ENCODE assay signal across 8 mouse cellular contexts in the genomic region with DNA sequence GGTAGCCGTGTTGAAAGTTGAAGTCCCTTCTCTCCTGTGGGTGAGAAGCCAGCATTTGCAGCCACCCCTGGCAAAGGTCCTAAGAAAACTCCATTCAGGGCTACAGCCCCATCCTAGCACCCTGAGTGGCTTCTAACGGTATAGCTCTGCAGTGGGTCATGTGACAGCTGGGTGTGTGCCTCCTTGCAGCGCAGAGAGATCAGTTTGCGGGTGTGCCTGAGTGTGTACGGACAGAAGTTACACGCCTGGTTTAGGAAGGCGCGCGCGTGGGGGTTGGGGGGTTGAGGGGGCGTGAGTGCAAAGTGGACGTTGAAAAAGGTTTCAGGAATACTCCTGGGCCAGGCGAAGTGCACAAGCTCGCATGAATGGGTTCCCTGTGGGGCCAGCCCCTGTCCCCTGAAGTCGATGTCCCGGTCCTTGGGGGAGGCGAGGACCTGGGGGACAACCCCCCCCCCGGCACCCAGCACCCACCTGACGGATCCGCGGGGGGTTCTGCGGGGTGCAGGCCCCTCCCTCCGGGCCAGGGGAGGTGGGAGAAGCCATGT. TPM values are rescaled to one million over a fixed set of nuclear protein-coding genes. Genes with fewer than 3 reads are reported as not detected.
DNase-seq lines count a peak whose midpoint lies in the region; ATAC-seq and TF ChIP-seq lines count a peak whose summit lies in the region.

No protein-coding gene starts in this region.

- no peak for TF ChIP-seq CTCF in bone marrow, adult 2 months (IDR thresholded peaks at IDR 0.05; ENCODE audit: control insufficient read depth, insufficient read depth, low read length)
- no peak for TF ChIP-seq CTCF in embryonic fibroblast, embryonic 13.5 days (IDR thresholded peaks at IDR 0.05; ENCODE audit: borderline replicate concordance, insufficient read depth, low read length)

- peak overlapping the region; percentile 72 for H3K9ac ChIP-seq in limb, embryonic 13.5 days
- H3K9ac ChIP-seq in neural tube, embryonic 13.5 days, result peak overlapping the region; percentile 91

- no peaks in the 10 kb centered on the region for H3K36me3 ChIP-seq in limb, embryonic 13.5 days
- H3K36me3 ChIP-seq in neural tube, embryonic 13.5 days, result no peaks in the 10 kb centered on the region

- WGBS in bone marrow, adult 2 months, result 2% methylated on average over 23 of the region's 23 CpGs
- 1% methylated on average over 22 of the region's 23 CpGs for WGBS in limb, embryonic 13.5 days
- 1% methylated on average over 23 of the region's 23 CpGs for WGBS in neural tube, embryonic 13.5 days

- intact Hi-C loops in heart, postnatal 36 days (cut with DNase I), result loop anchor here (2.0 kb wide), 1 partner anchor 21 kb away; no protein-coding TSS in a partner anchor

- DNase-seq in adrenal gland, adult (ENCODE audit: inconsistent age in 2 of 2, low spot score in 1 of 2), result peak; percentile 16 to 72
- DNase-seq in adrenal gland, adult 18-20 months (ENCODE audit: low spot score in 2 of 2), result no peak
- peak; percentile 13 to 27 for DNase-seq in heart, postnatal 36 days

- H3K9me3 ChIP-seq in limb, embryonic 13.5 days, result no peaks in the 10 kb centered on the region
- H3K9me3 ChIP-seq in neural tube, embryonic 13.5 days, result no peaks in the 10 kb centered on the region

- no peak for TF ChIP-seq POLR2A in bone marrow, adult 2 months (IDR thresholded peaks at IDR 0.05; ENCODE audit: borderline replicate concordance, control insufficient read depth, low read depth, low read length)
- no peak for TF ChIP-seq POLR2A in embryonic fibroblast, embryonic 13.5 days (IDR thresholded peaks at IDR 0.05; ENCODE audit: low read depth, low read length)

- H3K27me3 ChIP-seq in limb, embryonic 13.5 days, result peaks cover 57% of the 10 kb centered on the region
- peaks cover 12% of the 10 kb centered on the region; the same call in 1 of the 2 replicates for H3K27me3 ChIP-seq in neural tube, embryonic 13.5 days

- ATAC-seq in limb, embryonic 13.5 days (ENCODE audit: low FRiP score, low read depth), result peak; percentile 74
- ATAC-seq in neural tube, embryonic 13.5 days (ENCODE audit: low read depth), result peak; percentile 92
- no peak for ATAC-seq in erythroid progenitor cell, adult 5-6 weeks (replicated peaks; ENCODE audit: low FRiP score, poor library complexity, severe bottlenecking)

- H3K27ac ChIP-seq in bone marrow, adult 2 months (ENCODE audit: control insufficient read depth, insufficient read depth, low read depth, low read length, poor library complexity), result peak overlapping the region; percentile 31; the same call in 1 of the 2 replicates
- no peak overlapping the region for H3K27ac ChIP-seq in embryonic fibroblast, embryonic 13.5 days (ENCODE audit: insufficient read depth, low read length)
- no peak overlapping the region for H3K27ac ChIP-seq in limb, embryonic 13.5 days
- peak overlapping the region; percentile 81 for H3K27ac ChIP-seq in neural tube, embryonic 13.5 days (replicated peaks)

- H3K4me2 ChIP-seq in limb, embryonic 13.5 days (replicated peaks), result peak overlapping the region; percentile 100
- H3K4me2 ChIP-seq in neural tube, embryonic 13.5 days, result peak overlapping the region; percentile 99

- H3K4me1 ChIP-seq in bone marrow, adult 2 months (ENCODE audit: control insufficient read depth, insufficient read depth, low read length), result no peaks in the 10 kb centered on the region
- H3K4me1 ChIP-seq in embryonic fibroblast, embryonic 13.5 days (ENCODE audit: control insufficient read depth, insufficient read depth, low read length), result no peaks in the 10 kb centered on the region; the same call in 1 of the 2 replicates
- H3K4me1 ChIP-seq in limb, embryonic 13.5 days, result peaks cover 11% of the 10 kb centered on the region
- H3K4me1 ChIP-seq in neural tube, embryonic 13.5 days (replicated peaks), result peaks cover 19% of the 10 kb centered on the region

- H3K4me3 ChIP-seq in bone marrow, adult 2 months (replicated peaks; ENCODE audit: control insufficient read depth, low read depth, low read length), result no peak overlapping the region
- peak overlapping the region; percentile 37 for H3K4me3 ChIP-seq in embryonic fibroblast, embryonic 13.5 days (ENCODE audit: insufficient read depth, low read length)
- peak overlapping the region; percentile 63 for H3K4me3 ChIP-seq in limb, embryonic 13.5 days
- peak overlapping the region; percentile 75 for H3K4me3 ChIP-seq in neural tube, embryonic 13.5 days

RNA-seq across cellular contexts. Expression of gene Ank2, which starts 0.9 kb away (rescaled TPM):
- total RNA-seq in adrenal gland, adult 18-20 months (2021), result 10 to 100 TPM; 31.1 to 47.3 TPM
- polyA plus RNA-seq in bone marrow, adult 2 months (2011; ENCODE audit: insufficient read depth, insufficient read length, low replicate concordance, missing spikeins), result 1.1 and 5.5 TPM in 2 replicates
- 39.5 and 53.8 TPM in 2 replicates for polyA plus RNA-seq in embryonic fibroblast, embryonic 13.5 days (2011; ENCODE audit: insufficient read length, low read depth, missing spikeins)
- total RNA-seq in heart, postnatal 36 days (2021), result 100 to 1,000 TPM; 334 to 351 TPM
- 28.2 and 32.4 TPM in 2 replicates for polyA plus RNA-seq in limb, embryonic 13.5 days (2015; fragmentation: Nextera tagmentation; extraction: Ambion mirVana)
- 119 and 125 TPM in 2 replicates for polyA plus RNA-seq in neural tube, embryonic 13.5 days (2015; fragmentation: Nextera tagmentation; extraction: Ambion mirVana)
- not detected in 2 replicates for total RNA-seq in erythroid progenitor cell, adult 5-6 weeks (2015; ENCODE audit: low replicate concordance)
- total RNA-seq in erythroid progenitor cell, adult 5-6 weeks (2017; ENCODE audit: low replicate concordance), result 0.90 and 1.2 TPM in 2 replicates

RNA-seq across cellular contexts. Expression of gene Larp7, which starts 54.9 kb away (rescaled TPM):
- 10 to 100 TPM; 19.7 to 20.4 TPM for total RNA-seq in adrenal gland, adult 18-20 months (2021)
- polyA plus RNA-seq in bone marrow, adult 2 months (2011; ENCODE audit: insufficient read depth, insufficient read length, low replicate concordance, missing spikeins), result 26.3 and 30.0 TPM in 2 replicates
- 36.8 and 42.6 TPM in 2 replicates for polyA plus RNA-seq in embryonic fibroblast, embryonic 13.5 days (2011; ENCODE audit: insufficient read length, low read depth, missing spikeins)
- 10 to 100 TPM; 19.9 to 22.6 TPM for total RNA-seq in heart, postnatal 36 days (2021)
- 66.2 and 67.5 TPM in 2 replicates for polyA plus RNA-seq in limb, embryonic 13.5 days (2015; fragmentation: Nextera tagmentation; extraction: Ambion mirVana)
- polyA plus RNA-seq in neural tube, embryonic 13.5 days (2015; fragmentation: Nextera tagmentation; extraction: Ambion mirVana), result 30.6 and 34.0 TPM in 2 replicates
- total RNA-seq in erythroid progenitor cell, adult 5-6 weeks (2015; ENCODE audit: low replicate concordance), result 40.4 and 44.0 TPM in 2 replicates
- 57.6 and 78.3 TPM in 2 replicates for total RNA-seq in erythroid progenitor cell, adult 5-6 weeks (2017; ENCODE audit: low replicate concordance)

RNA-seq across cellular contexts. Expression of gene Zgrf1, which starts 55.0 kb away (rescaled TPM):
- total RNA-seq in adrenal gland, adult 18-20 months (2021), result under 1 TPM; 0.70 to 0.80 TPM
- 9.8 and 10.1 TPM in 2 replicates for polyA plus RNA-seq in bone marrow, adult 2 months (2011; ENCODE audit: insufficient read depth, insufficient read length, low replicate concordance, missing spikeins)
- polyA plus RNA-seq in embryonic fibroblast, embryonic 13.5 days (2011; ENCODE audit: insufficient read length, low read depth, missing spikeins), result 6.7 and 9.0 TPM in 2 replicates
- under 1 TPM; 0.68 to 0.89 TPM for total RNA-seq in heart, postnatal 36 days (2021)
- 8.7 and 10.6 TPM in 2 replicates for polyA plus RNA-seq in limb, embryonic 13.5 days (2015; fragmentation: Nextera tagmentation; extraction: Ambion mirVana)
- polyA plus RNA-seq in neural tube, embryonic 13.5 days (2015; fragmentation: Nextera tagmentation; extraction: Ambion mirVana), result 4.1 and 4.5 TPM in 2 replicates
- total RNA-seq in erythroid progenitor cell, adult 5-6 weeks (2015; ENCODE audit: low replicate concordance), result 40.0 and 59.1 TPM in 2 replicates
- 45.4 and 60.6 TPM in 2 replicates for total RNA-seq in erythroid progenitor cell, adult 5-6 weeks (2017; ENCODE audit: low replicate concordance)

Comparison
In these comparisons a context has a peak if more than half of its experiments do, and no peak if none do; other contexts are left out.
1. DNase-seq: peak in adrenal gland, adult (2 of 2) and heart, postnatal 36 days (2 of 2); none in adrenal gland, adult 18-20 months (0 of 2).
2. H3K27ac ChIP-seq: peak in bone marrow, adult 2 months (single experiment) and neural tube, embryonic 13.5 days (single experiment); none in embryonic fibroblast, embryonic 13.5 days (single experiment) and limb, embryonic 13.5 days (single experiment).